Mouse (Mus musculus): ENCODE results near the gene Cfap298. TPM values are rescaled to one million over a fixed set of nuclear protein-coding genes. Genes with fewer than 3 reads are reported as not detected.
A peak's percentile ranks its signal among the peaks of the same experiment; 100 is the strongest.

The Cfap298 gene
- polyA plus RNA-seq, 1 experiment from 2014 or later = 46.3 TPM

DNA sequence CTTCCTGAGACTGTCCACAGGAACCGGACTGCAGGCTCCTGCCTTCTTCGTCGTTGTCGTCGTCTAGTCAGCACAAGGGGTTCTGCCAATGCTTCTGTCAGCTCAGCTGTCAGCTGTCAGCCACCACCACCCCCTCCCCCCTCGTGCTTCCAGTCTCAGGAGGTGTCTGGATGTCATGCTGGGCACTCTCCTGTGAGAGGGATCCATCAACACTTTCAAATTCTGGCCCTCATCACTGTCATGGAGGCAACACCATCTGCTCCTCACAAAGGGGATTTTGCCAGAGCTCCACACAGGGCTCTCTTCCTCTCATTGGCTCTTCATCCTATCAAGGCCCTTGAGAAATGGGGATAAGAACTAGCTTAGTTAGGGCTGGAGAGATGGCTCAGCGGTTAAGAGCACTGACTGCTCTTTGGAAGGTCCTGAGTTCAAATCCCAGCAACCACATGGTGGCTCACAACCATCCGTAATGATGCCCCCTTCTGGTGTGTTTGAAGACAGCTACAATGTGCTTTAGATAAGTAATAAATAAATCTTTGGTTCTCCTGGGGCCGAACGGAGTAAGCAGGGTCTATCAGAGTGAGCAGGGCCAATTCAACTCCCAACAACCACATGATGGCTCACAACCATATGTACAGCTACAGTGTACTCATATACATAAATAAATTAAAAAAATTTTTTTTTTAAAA lies 13.3 kb downstream of the Cfap298 start:
- no peak overlapping the region for H3K4me2 ChIP-seq (replicated peaks; ENCODE audit: low read depth, low read length)
- 38% methylated on average over 10 of the region's 10 CpGs for WGBS
- H3K27me3 ChIP-seq (replicated peaks; ENCODE audit: insufficient read depth, low read length) = no peaks in the 10 kb centered on the region
- ATAC-seq = peak; percentile 74
- H3K27ac ChIP-seq (ENCODE audit: low read length) = no peak overlapping the region
- H3K4me1 ChIP-seq (ENCODE audit: insufficient read depth, low read depth, low read length) = no peaks in the 10 kb centered on the region
- no peak overlapping the region for H3K4me3 ChIP-seq (ENCODE audit: low read depth, low read length)
- TF ChIP-seq EP300 (IDR thresholded peaks at IDR 0.05) (0 out of 2 replicates have a peak, but pooled peaks have one; percentile 21), CTCF (IDR thresholded peaks at IDR 0.05) (no peak; the same call in 1 of the 2 replicates)
- no peaks in the 10 kb centered on the region for H3K36me3 ChIP-seq (ENCODE audit: insufficient read depth, low read length)
- DNase-seq (ENCODE audit: low spot score) = peak; percentile 63
- H3K9ac ChIP-seq (replicated peaks; ENCODE audit: low read depth) = no peak overlapping the region
- no peaks in the 10 kb centered on the region for H3K9me3 ChIP-seq (ENCODE audit: low read length)

DNA sequence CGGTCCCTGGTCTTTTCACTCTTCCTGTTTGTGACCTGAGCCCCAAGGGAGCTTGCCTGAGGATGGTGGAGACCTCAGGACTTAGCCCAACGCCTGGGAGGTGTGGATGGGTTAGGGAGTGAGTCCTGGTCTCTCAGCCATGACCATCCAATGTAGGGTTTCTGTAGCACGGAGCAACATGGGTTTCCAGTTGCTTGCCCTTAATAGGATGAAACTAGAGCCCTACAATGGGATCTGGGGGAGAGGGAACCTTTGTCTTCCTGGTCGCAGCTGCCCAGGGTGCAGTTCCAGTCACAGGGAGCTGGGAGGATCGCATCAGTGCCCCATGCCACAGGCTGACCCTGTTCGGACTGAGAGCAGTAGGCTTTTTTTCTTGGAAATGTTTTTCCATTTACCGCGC lies 17.8 kb downstream of the Cfap298 start:
- Histone ChIP-seq H3K4me3 (ENCODE audit: low read depth, low read length) (no peak overlapping the region), H3K27me3 (replicated peaks; ENCODE audit: insufficient read depth, low read length) (no peaks in the 10 kb centered on the region), H3K4me1 (ENCODE audit: insufficient read depth, low read depth, low read length) (no peaks in the 10 kb centered on the region), H3K27ac (ENCODE audit: low read length) (no peak overlapping the region), H3K9me3 (ENCODE audit: low read length) (no peaks in the 10 kb centered on the region), H3K36me3 (ENCODE audit: insufficient read depth, low read length) (no peaks in the 10 kb centered on the region), H3K4me2 (replicated peaks; ENCODE audit: low read depth, low read length) (no peak overlapping the region), H3K9ac (replicated peaks; ENCODE audit: low read depth) (no peak overlapping the region)
- no peak for ATAC-seq
- TF ChIP-seq EP300 (IDR thresholded peaks at IDR 0.05) = no peak
- no peak for TF ChIP-seq CTCF (IDR thresholded peaks at IDR 0.05)
- DNase-seq (ENCODE audit: low spot score) = no peak
- WGBS = 84% methylated on average over 8 of the region's 8 CpGs

DNA sequence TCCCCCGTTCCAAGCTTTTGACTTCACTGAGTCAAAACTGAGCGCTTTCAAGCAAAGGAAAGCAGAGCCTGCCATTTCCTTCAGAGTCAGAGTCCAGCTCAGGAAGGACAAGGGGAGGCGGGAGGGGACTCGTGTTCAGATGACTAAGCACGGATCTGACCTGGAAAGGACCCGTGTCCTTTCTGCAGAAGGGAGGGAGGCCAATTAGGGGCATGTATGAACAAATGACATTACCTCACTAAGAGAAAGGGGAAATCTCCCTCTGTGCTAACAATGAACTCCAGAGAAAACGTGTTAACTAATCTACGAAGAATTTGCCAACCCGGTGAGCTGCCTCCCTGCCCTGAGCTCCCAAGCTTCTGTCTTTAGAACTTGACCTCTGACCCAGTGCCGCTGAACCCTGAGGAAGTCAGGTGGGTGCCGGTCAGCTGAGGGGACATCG lies 18.9 kb downstream of the Cfap298 start:
- 24% methylated on average over 12 of the region's 12 CpGs for WGBS
- no peak overlapping the region for H3K4me2 ChIP-seq (replicated peaks; ENCODE audit: low read depth, low read length)
- H3K36me3 ChIP-seq (ENCODE audit: insufficient read depth, low read length) = no peaks in the 10 kb centered on the region
- ATAC-seq (peak; percentile 84), DNase-seq (ENCODE audit: low spot score) (peak; percentile 81)
- TF ChIP-seq EP300 (IDR thresholded peaks at IDR 0.05) (peak; percentile 41; the same call in 1 of the 2 replicates), CTCF (IDR thresholded peaks at IDR 0.05) (no peak)
- H3K4me3 ChIP-seq (ENCODE audit: low read depth, low read length) = no peak overlapping the region
- H3K9ac ChIP-seq (replicated peaks; ENCODE audit: low read depth) = no peak overlapping the region
- H3K27ac ChIP-seq (ENCODE audit: low read length) = no peak overlapping the region; the same call in 1 of the 2 replicates
- no peaks in the 10 kb centered on the region for H3K4me1 ChIP-seq (ENCODE audit: insufficient read depth, low read depth, low read length)
- no peaks in the 10 kb centered on the region for H3K9me3 ChIP-seq (ENCODE audit: low read length)
- H3K27me3 ChIP-seq (replicated peaks; ENCODE audit: insufficient read depth, low read length) = no peaks in the 10 kb centered on the region

DNA sequence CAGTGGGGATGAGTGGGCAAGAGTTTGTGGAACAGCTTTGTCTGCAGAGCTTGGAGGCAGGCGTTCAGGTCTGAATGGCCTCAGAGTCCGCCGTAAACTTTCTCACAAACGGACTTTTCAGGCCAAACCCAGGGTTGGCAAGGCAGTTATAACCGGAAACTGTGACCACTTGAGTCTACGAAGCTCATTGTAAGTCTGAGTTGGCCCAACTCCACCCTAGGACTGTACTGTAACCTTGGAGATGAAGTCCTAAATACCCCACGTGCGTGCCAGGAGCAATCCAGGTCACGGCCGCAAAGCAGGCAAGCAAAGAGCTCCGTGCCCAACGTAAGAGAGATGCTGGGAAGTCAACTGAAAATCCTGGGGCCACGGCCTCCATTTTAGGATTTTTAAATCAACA lies 23.1 kb downstream of the Cfap298 start:
- Histone ChIP-seq H3K4me2 (replicated peaks; ENCODE audit: low read depth, low read length) (no peak overlapping the region), H3K27ac (ENCODE audit: low read length) (no peak overlapping the region), H3K27me3 (replicated peaks; ENCODE audit: insufficient read depth, low read length) (no peaks in the 10 kb centered on the region), H3K9me3 (ENCODE audit: low read length) (no peaks in the 10 kb centered on the region), H3K9ac (replicated peaks; ENCODE audit: low read depth) (no peak overlapping the region), H3K36me3 (ENCODE audit: insufficient read depth, low read length) (no peaks in the 10 kb centered on the region), H3K4me1 (ENCODE audit: insufficient read depth, low read depth, low read length) (no peaks in the 10 kb centered on the region), H3K4me3 (ENCODE audit: low read depth, low read length) (no peak overlapping the region)
- no peak for TF ChIP-seq EP300 (IDR thresholded peaks at IDR 0.05)
- TF ChIP-seq CTCF (IDR thresholded peaks at IDR 0.05) = no peak
- ATAC-seq = peak; percentile 58
- 75% methylated on average over 13 of the region's 13 CpGs for WGBS
- peak; percentile 45 for DNase-seq (ENCODE audit: low spot score)

DNA sequence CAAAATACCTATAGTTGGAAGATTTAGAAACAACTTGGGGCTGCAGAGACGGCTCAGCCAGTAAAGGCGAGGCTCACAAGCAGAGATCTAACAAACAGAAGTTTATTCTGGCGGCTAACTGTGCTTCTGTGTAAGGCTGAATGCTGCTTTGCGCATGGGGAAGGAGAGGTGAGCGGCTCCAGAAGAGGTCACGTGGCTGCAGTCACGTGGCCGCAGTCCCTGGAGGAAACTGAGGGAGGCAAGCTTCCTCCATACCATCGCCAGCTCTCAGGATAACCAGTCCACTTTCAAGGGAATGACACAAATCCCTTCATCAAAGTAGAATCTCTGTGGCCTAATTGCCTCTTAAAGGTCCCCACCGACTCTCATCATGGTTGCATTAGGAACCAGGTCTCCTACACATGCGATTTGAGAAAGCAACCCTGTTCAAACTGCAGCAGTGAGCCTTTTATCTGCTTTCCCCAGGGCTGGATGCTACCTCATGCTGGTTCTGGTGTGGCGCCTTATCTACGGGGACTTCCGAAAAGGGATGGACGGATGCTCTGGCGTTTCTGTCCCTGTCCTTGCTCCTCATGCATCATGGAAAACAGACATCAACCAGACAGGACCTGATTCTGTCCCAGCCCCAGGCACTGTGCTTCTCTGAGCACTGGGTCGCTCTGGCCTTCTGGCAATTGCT lies 23.9 kb downstream of the Cfap298 start:
- Histone ChIP-seq H3K36me3 (ENCODE audit: insufficient read depth, low read length) (no peaks in the 10 kb centered on the region), H3K4me2 (replicated peaks; ENCODE audit: low read depth, low read length) (no peak overlapping the region), H3K27me3 (replicated peaks; ENCODE audit: insufficient read depth, low read length) (no peaks in the 10 kb centered on the region), H3K4me3 (ENCODE audit: low read depth, low read length) (no peak overlapping the region), H3K9me3 (ENCODE audit: low read length) (no peaks in the 10 kb centered on the region), H3K9ac (replicated peaks; ENCODE audit: low read depth) (no peak overlapping the region), H3K27ac (ENCODE audit: low read length) (no peak overlapping the region), H3K4me1 (ENCODE audit: insufficient read depth, low read depth, low read length) (no peaks in the 10 kb centered on the region)
- no peak for ATAC-seq
- WGBS = 79% methylated on average over 17 of the region's 17 CpGs
- no peak for TF ChIP-seq EP300 (IDR thresholded peaks at IDR 0.05)
- no peak for TF ChIP-seq CTCF (IDR thresholded peaks at IDR 0.05)
- DNase-seq (ENCODE audit: low spot score) = no peak

DNA sequence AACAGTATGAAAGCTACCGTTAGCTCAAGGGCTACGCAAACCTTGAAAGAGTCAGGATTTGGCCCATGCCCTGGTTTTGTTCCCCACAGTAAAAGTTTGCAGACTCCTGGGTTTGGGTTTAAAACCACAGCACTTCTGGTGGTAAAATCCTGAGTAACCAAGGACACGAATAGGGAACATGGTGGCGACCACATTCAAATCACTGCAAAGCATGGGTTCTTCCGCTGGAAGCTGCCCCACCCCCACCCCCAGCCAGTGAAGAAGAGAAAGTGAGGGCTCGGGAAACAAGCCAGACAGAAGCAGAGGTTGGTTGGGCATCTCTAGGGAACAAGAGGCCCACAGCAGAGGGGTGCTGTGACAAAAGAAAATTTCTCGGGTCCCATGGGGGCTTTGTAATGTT lies 27.7 kb downstream of the Cfap298 start:
- H3K9me3 ChIP-seq (ENCODE audit: low read length) = no peaks in the 10 kb centered on the region
- H3K4me1 ChIP-seq (ENCODE audit: insufficient read depth, low read depth, low read length) = no peaks in the 10 kb centered on the region
- TF ChIP-seq CTCF (IDR thresholded peaks at IDR 0.05) (no peak), EP300 (IDR thresholded peaks at IDR 0.05) (no peak)
- H3K4me3 ChIP-seq (ENCODE audit: low read depth, low read length) = no peak overlapping the region
- H3K36me3 ChIP-seq (ENCODE audit: insufficient read depth, low read length) = no peaks in the 10 kb centered on the region
- no peak overlapping the region for H3K9ac ChIP-seq (replicated peaks; ENCODE audit: low read depth)
- 62% methylated on average over 7 of the region's 7 CpGs for WGBS
- H3K27me3 ChIP-seq (replicated peaks; ENCODE audit: insufficient read depth, low read length) = no peaks in the 10 kb centered on the region
- DNase-seq (ENCODE audit: low spot score) (no peak), ATAC-seq (no peak)
- no peak overlapping the region for H3K27ac ChIP-seq (ENCODE audit: low read length)
- no peak overlapping the region for H3K4me2 ChIP-seq (replicated peaks; ENCODE audit: low read depth, low read length)

Measured in lung, postnatal 0 days (tissue).